Mouse (Mus musculus) splenic B cell, adult 2 months (primary cell): Measurements from ENCODE around the gene Vmp1.

Experiments used
- DNase-seq: peaks from one replicate; pipeline ENCODE4 v3.0.0-alpha.2; 2011; ENCODE audit warnings: low read depth, low spot score
- H3K27me3 ChIP-seq: 2 replicates; pipeline ENCODE4 v1.6.1; 2012; ENCODE audit warnings: mild to moderate bottlenecking, low read length, moderate library complexity, mixed read lengths; ENCODE audit not compliant: control insufficient read depth, poor library complexity, insufficient read depth, severe bottlenecking
- H3K36me3 ChIP-seq: 2 replicates; pipeline ENCODE4 v1.6.1; 2012; ENCODE audit warnings: mild to moderate bottlenecking, low read length, moderate library complexity, mixed read lengths; ENCODE audit not compliant: control insufficient read depth, poor library complexity, insufficient read depth, severe bottlenecking

The Vmp1 gene

GRCm38 (mm10) chr11:86610239-86610638 lies 73.4 kb downstream of the Vmp1 start:
- no peak for DNase-seq
- no peaks in the 10 kb centered on the region for H3K27me3 ChIP-seq

DNA sequence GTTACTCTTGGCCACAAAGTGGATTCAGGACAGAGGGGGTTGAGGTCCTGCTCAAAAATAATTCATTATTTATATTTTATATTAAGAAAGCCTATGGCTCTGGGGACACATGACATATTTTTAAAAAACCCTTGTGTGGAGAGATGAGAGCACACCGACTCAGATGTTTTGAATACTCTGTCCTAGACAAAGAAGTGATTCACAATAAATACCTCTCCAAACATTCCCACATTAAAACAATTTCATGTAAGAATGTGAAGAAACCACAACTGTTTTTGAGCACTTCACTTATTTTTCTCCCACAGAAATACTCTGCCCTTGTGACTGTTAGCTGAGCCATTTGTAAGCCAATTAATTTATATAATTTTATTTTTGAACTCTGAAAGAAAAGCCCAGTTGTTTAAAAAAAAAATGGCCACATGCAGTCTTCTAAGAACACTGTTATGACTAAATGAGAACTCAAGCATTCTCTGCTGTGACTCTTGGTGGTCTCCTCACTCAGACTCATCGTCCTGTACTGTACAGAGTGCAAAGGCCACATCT lies 75.8 kb downstream of the Vmp1 start:
- Histone ChIP-seq H3K27me3 (no peaks in the 10 kb centered on the region), H3K36me3 (0 out of 2 replicates have a peak, but pooled peaks cover 2% of the 10 kb centered on the region)
- DNase-seq = no peak

More at GRCm38 (mm10) chr11:86610239-86610638, 73.4 kb downstream of the Vmp1 start:
- 0 out of 2 replicates have a peak, but pooled peaks cover 2% of the 10 kb centered on the region for H3K36me3 ChIP-seq

GRCm38 (mm10) chr11:86606621-86607339 lies 76.9 kb downstream of the Vmp1 start:
- Histone ChIP-seq H3K36me3 (0 out of 2 replicates have a peak, but pooled peaks cover 2% of the 10 kb centered on the region), H3K27me3 (no peaks in the 10 kb centered on the region)
- DNase-seq = peak; percentile 45

- no peak for DNase-seq
- no peaks in the 10 kb centered on the region for H3K36me3 ChIP-seq
- no peaks in the 10 kb centered on the region for H3K27me3 ChIP-seq
Measured at GRCm38 (mm10) chr11:86604732-86605520, 78.7 kb downstream of the Vmp1 start.

GRCm38 (mm10) chr11:86604289-86604688 lies 79.3 kb downstream of the Vmp1 start:
- H3K36me3 ChIP-seq = no peaks in the 10 kb centered on the region
- H3K27me3 ChIP-seq = no peaks in the 10 kb centered on the region
- DNase-seq = no peak

DNA sequence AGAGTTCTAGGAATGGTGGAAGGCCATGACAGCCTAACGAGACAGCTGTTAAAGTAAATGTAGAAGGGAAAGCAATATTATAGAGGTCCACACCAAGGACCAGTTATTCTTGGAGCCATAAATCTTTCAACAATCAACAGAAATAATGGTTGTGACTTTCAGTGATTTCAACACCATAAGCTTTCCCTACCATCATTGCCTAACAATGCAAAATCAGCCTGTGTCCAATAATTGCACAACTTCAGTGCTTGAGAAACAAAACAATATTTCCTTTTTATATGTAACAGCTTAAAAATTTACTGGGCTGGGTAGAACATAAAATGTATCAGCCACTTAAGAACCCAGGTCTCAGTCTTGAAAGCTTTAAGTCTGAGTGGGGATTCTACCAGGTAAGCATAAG lies 79.9 kb downstream of the Vmp1 start:
- no peak for DNase-seq
- no peaks in the 10 kb centered on the region for H3K36me3 ChIP-seq
- no peaks in the 10 kb centered on the region for H3K27me3 ChIP-seq

- no peak for DNase-seq
- H3K27me3 ChIP-seq = no peaks in the 10 kb centered on the region
- H3K36me3 ChIP-seq = no peaks in the 10 kb centered on the region
Measured at GRCm38 (mm10) chr11:86602116-86602515, 81.5 kb downstream of the Vmp1 start.

- no peak for DNase-seq
- H3K27me3 ChIP-seq = no peaks in the 10 kb centered on the region
- H3K36me3 ChIP-seq = no peaks in the 10 kb centered on the region
Measured at GRCm38 (mm10) chr11:86600209-86600557, 83.5 kb downstream of the Vmp1 start.

GRCm38 (mm10) chr11:86599378-86600208 lies 84.0 kb downstream of the Vmp1 start:
- no peak for DNase-seq
- Histone ChIP-seq H3K27me3 (no peaks in the 10 kb centered on the region), H3K36me3 (no peaks in the 10 kb centered on the region)

- DNase-seq = no peak
- Histone ChIP-seq H3K36me3 (no peaks in the 10 kb centered on the region), H3K27me3 (no peaks in the 10 kb centered on the region)
Measured at GRCm38 (mm10) chr11:86598572-86598971, 85.1 kb downstream of the Vmp1 start.

DNA sequence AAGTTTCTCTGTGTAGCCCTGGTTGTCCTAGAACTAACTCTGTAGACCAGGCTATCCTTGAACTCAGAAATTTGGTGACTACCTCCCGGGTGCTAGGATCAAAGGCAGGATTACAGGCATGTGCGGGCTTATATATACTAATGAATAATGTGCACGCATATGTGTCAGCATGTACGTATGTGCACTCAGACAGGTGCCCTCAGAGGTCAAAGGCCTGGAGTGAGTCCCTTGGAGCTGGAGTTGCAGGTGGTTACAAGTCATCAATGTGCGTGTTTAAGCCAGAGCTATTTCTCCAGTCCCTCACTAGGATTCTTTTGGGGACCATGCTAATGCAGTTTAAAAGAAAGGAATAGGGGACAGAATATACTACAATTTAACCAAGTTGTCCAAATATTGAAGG lies 85.5 kb downstream of the Vmp1 start:
- Histone ChIP-seq H3K27me3 (no peaks in the 10 kb centered on the region), H3K36me3 (no peaks in the 10 kb centered on the region)
- DNase-seq = no peak

DNA sequence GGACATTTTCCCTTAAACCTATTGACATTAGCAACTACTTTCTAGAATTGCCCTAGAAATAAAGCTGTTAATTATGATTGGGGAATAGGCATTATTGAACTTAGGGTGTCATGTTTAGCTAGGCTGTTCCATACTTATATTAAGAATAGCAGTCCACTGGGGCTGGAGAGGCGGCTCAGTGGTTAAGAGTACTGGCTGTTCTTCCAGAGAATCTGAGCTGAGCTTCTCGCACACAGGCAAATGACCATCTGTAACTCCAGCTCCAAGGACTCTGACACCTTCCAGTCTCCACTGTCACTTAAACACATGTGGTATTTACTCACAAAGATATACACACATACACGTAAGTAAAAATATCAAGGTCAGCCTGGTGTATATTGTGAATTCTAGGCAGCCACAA lies 86.7 kb downstream of the Vmp1 start:
- DNase-seq = no peak
- no peaks in the 10 kb centered on the region for H3K27me3 ChIP-seq

GRCm38 (mm10) chr11:86596187-86596960 lies 87.3 kb downstream of the Vmp1 start:
- H3K27me3 ChIP-seq = no peaks in the 10 kb centered on the region
- H3K36me3 ChIP-seq = no peaks in the 10 kb centered on the region
- no peak for DNase-seq

More for the DNA sequence above, 86.7 kb downstream of the Vmp1 start:
- H3K36me3 ChIP-seq = no peaks in the 10 kb centered on the region

DNA sequence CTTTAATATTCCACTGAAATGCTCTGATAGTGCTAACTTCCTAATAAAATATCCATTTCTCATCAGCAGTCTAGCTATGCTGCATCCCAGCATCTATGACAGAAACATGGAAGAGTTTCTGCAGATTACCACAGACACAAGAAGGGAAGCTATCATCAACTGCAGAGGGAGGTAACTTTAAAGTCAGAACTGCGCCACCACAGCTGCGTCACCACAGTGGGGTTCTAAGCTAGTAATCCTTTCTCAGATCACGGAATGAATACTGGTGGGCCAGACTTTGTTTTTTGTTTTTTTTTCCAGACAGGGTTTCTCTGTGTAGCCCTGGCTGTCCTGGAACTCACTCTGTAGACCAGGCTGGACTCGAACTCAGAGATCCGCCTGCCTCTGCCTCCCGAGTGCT lies 88.3 kb downstream of the Vmp1 start:
- H3K36me3 ChIP-seq = no peaks in the 10 kb centered on the region
- no peak for DNase-seq
- no peaks in the 10 kb centered on the region for H3K27me3 ChIP-seq
